Mouse (Mus musculus): ENCODE results near the gene Zranb1. TPM values are rescaled to one million over a fixed set of nuclear protein-coding genes. Genes with fewer than 3 reads are reported as not detected.

The Zranb1 gene
- total RNA-seq, 4 experiments from 2014 or later: 42.1 to 46.7 (median 44.4) TPM

DNA sequence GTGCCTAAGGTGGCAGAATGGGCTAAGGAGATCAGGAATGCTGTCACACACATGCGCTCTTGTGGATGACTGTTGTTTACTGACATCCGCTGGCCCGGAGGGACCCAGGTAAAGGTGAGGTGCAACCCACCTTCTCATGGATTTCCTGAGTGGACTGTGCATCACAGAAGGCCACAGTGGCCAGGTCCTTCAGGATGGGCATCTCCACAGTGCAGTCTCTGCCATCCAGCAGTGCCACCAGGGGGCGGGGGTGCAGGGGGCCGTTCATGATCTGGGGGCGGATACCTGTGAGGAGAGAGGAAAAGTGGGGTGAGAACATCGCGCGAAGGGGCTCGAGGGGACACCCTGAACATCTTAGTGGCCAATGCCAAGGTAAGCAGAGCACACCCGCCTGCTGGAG is 68.1 kb downstream of the Zranb1 start:
- DNase-seq (ENCODE audit: low spot score in 2 of 2): no peak

- no peak for DNase-seq (ENCODE audit: low spot score in 2 of 2)
Measured at GRCm38 (mm10) chr7:133001388-133001787, 70.4 kb downstream of the Zranb1 start.

DNA sequence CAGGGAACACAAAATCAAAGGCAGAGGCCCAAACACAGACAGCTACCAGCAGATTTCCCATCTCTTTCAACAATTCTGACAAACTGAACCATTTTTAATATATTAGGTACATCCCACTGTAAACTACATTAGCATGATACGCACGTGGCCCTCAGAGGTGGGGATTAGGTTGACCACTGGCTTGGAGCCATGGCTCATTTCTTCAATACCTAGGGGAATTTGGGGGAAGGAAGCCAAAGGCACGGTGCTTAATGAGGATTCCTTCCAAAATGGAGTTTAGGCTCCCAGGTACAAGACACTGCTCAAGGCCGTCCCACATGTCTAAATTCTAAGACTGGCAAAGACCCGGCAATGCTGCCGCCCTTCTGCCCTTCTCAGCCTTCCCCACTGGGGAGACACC is 71.3 kb downstream of the Zranb1 start:
- no peak for DNase-seq (ENCODE audit: low spot score in 2 of 2)

- peak; percentile 83 to 91 for DNase-seq (ENCODE audit: low spot score in 2 of 2)
Measured at GRCm38 (mm10) chr7:133003421-133003820, 72.5 kb downstream of the Zranb1 start.

DNA sequence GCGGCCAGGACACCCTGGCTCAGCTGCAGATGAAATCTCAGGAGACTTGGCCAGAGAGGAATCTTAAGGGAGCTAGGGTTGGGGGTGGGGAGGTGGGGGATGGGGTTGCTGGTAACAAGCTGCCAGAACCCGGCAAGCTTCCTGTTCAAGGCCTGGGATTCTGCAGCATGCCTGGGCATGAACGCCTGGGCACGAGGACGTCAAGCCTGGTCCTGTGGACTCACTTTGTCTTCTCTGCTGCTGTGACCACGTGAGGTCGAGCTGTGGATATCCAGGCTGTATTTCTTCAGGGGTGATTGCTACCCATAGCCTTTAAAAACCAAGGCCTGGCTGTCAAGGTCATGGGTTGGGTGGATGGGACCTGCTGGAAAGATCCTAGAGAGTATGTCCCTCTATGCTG is 74.8 kb downstream of the Zranb1 start:
- DNase-seq (ENCODE audit: low spot score in 2 of 2): no peak

DNA sequence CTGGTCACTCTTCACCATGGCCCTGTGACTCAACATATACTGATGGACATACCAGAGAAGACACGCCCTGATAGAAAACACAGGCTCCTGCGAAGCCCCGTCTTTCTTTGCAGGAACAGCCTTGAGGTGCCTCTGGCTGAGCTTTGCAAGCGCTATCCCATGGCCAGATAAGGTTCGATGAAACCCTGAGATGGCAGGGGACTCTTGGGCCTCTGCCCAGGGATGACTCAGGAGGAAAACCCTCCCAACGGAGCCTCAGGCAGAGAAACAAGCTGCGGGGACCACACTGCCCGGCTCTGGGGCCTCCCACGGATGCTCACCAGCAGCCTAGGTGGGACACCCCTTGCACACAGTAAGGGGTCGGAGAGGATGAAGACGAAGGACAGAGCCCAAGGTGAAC is 76.4 kb downstream of the Zranb1 start:
- DNase-seq (ENCODE audit: low spot score in 2 of 2): no peak

DNA sequence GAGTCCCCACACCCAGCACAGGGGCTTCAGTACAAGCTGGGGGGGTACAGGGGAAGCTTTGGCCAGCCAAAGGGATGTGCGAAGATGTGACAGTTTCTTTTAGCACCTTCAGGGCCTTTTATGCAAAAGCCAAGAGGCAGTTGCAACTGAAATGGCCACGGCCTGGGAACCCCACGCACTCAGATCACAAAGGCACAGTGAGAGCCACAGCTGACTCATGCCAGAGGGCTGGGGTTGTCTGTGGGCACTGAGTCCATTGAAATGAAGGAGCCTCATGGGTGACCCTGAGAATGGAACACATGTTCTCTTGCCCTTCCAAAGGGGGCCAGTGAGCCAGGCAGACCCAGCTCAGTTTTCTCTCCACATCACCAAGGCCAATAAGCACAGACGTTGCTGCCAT is 77.7 kb downstream of the Zranb1 start:
- DNase-seq (ENCODE audit: low spot score in 2 of 2): no peak

DNA sequence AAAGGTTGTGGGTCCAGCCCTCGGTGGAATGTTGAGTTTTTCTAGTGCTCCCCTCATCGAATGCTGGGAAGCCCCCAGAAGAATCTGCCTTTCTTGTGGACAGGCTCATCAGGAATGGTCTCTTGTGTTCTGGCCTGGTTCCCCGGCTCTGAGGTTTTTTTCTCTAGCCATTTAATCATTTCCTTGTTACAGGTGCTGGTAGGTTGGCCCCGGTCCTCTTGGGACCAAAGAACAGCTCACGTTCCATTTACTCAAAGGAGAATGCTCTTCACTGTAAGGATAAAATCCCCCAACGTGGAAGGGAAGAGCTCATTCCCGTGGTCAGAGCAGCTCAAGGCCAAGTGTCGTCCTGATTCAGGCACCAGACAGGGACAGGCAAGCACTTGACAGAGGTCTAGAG is 78.7 kb downstream of the Zranb1 start:
- DNase-seq (ENCODE audit: low spot score in 2 of 2): no peak

GRCm38 (mm10) chr7:133010477-133010876 is 79.5 kb downstream of the Zranb1 start:
- no peak for DNase-seq (ENCODE audit: low spot score in 2 of 2)

- DNase-seq (ENCODE audit: low spot score in 2 of 2): peak; percentile 77 to 78
Measured at GRCm38 (mm10) chr7:133011191-133011590, 80.2 kb downstream of the Zranb1 start.

DNA sequence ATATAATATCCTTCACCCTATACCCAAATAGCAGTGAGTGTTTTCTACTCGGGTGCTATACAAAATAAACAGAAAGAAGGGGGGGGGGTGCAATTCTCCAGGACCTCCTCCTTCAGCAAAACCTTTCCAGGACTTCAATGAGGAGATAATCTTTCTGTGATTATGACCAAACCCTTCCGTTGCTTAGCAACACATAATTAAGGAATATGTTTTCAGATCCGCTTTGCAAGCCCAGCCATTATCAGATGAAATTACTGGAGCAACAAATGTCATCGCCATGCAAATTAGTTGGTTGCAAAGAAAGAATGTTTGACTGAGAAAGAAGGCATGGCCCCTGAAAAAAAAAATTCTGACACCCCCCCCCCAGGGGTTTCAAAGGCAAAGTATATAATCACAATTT is 80.7 kb downstream of the Zranb1 start:
- DNase-seq (ENCODE audit: low spot score in 2 of 2): no peak

DNA sequence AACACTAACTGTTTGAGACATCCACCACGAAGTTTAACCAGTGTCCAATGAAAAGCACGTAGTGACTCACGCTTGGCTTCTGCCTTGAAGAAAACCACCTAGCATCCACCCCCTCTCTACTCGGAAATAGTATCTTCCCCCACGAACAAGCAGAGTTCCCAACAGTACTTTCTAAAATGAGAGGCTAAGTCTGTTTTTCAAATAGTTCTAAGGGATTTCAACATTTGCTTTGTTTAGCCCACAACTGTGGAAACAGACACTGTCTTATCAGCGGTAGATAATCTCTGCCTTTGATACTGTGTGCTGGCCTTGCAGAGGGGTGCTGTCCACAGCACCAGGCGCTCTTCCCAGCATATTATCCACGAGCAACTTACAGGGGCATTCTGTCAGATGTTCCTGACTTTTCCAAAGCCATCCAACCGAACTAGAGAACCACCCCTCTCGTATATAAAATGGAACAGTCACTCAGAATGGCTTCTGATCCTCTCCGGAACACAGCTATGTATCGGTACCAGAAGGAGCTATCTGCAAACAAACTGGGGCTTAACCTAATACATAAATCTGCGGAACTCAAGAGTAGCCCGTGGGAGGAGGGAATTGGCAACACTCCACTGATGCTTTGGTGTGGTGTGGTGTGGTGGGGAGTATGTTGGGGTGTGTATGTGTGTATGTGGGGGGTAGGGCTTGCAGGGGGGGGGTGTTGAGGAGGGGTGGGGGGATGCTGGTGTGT is 81.9 kb downstream of the Zranb1 start:
- no peak for DNase-seq (ENCODE audit: low spot score in 2 of 2)

DNA sequence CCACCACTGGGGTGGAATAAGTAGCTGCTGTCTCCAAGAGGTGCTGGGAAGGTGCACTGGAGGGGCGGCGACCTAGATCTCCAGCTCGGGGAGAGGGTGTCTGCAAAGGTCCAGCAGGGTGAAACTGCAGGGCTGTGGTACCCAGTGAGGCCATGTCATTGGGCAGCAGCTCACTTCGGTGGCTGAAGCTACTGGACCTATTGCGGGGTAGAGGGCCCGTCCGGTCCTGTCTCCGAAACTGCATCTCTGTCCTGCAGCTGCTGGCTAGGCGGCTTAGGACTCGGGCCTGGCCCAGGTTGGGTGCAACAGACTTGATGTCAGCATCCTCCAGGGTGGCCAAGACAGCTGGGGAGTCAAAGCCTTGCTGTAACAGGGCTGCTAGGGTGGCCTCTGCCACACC is 83.0 kb downstream of the Zranb1 start:
- no peak for DNase-seq (ENCODE audit: low spot score in 2 of 2)

DNA sequence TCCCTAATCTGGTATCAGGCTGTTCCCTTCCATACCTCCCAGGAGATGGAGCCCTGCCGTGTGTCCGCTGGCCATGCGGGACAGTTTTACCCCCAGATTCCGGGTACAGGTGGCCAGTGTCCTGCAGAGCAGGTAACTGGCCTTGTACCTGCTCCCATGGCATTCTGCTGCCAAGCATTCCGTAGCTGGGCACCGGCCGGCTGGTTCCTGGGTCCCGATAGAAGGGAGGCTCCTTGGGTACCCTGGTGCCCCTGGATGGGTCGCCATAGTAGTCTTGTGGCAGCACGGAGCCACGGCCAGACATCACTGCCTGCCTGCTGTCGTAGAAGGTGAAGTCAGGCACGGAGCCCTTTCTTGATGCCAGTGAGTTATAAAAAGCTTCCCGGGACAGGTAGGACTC is 83.7 kb downstream of the Zranb1 start:
- no peak for DNase-seq (ENCODE audit: low spot score in 2 of 2)

DNA sequence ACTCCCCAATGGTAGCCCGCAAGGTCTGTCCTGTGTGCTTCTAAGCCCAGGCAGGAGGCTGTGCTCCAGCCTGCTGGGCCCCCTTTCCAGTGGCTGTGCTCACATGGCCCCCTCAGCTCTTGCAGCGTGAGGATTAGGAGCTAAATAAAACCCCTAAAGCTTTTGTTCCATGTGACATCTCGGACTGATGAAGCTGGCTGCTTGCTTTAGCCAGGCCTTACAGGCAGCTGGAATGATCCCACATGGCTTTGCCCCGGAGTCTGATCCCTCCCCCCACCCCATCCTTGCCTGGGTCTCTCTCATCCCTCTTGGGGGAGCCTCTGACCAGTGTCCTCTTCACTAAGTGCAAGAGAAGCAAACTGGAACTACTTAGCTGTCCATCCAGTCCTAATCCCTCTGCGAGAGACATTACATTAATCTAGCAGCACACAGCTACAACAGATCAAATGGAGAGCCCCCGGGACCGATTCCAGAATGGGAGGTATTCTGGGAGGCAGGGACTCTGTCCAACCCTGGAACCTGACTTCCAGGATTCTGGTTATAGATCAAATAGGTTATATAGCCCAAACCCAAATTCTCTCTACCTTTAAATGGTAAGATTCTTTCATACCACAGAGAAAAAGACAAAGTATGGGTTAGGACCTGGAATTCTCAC is 84.6 kb downstream of the Zranb1 start:
- no peak for DNase-seq (ENCODE audit: low spot score in 2 of 2)

- DNase-seq (ENCODE audit: low spot score in 2 of 2): no peak
Measured at GRCm38 (mm10) chr7:133018961-133019360, 88.0 kb downstream of the Zranb1 start.

DNA sequence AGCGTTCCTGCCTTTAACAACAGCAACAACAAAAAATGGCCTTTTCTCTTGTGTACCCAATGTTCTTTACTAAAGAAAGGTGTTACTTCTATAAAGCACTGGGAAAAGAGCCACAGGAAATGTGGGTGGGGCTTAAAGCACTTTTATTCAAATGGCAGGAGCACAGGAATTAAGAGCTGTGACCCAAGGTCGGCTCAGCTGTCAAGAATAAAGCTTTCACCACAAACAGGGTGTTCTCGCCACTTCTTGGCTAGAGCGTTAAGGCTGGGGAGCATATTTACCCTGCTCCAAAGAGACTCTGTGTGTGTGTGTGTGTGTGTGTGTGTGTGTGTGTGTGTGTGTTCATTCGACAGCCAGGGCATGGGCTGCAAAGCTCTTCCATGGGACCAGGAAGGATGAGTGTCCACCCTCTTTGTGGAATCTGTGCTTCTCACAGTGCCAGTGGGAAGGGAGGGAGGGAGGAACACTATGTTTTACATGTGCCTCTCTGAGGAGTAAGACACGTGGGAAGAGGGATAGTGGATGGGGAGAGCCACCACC is 88.6 kb downstream of the Zranb1 start:
- no peak for DNase-seq (ENCODE audit: low spot score in 2 of 2)

- no peak for DNase-seq (ENCODE audit: low spot score in 2 of 2)
Measured at GRCm38 (mm10) chr7:133024694-133025093, 93.8 kb downstream of the Zranb1 start.

DNA sequence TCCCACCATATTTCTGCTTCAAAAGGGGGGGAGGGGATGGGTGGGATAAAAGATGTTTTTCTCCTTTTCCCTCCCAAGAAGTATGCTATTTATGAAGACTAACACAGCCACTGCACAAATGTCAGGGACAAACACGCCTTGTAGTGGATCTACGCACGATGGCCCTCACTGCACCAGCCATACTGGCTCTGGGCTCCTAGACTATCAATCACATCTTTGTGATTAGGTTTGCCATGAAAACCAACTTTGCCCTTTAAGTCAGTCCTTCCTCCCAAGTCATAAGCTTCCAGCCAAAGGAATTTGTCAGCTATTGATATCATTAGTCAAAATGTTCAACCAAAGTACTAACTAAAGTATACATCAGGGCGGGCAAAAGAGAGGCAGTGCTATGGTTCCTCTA is 97.0 kb downstream of the Zranb1 start:
- no peak for DNase-seq (ENCODE audit: low spot score in 2 of 2)

GRCm38 (mm10) chr7:133029004-133029403 is 98.1 kb downstream of the Zranb1 start:
- no peak for DNase-seq (ENCODE audit: low spot score in 2 of 2)

GRCm38 (mm10) chr7:133029496-133030047 is 98.6 kb downstream of the Zranb1 start:
- DNase-seq (ENCODE audit: low spot score in 2 of 2): no peak

DNA sequence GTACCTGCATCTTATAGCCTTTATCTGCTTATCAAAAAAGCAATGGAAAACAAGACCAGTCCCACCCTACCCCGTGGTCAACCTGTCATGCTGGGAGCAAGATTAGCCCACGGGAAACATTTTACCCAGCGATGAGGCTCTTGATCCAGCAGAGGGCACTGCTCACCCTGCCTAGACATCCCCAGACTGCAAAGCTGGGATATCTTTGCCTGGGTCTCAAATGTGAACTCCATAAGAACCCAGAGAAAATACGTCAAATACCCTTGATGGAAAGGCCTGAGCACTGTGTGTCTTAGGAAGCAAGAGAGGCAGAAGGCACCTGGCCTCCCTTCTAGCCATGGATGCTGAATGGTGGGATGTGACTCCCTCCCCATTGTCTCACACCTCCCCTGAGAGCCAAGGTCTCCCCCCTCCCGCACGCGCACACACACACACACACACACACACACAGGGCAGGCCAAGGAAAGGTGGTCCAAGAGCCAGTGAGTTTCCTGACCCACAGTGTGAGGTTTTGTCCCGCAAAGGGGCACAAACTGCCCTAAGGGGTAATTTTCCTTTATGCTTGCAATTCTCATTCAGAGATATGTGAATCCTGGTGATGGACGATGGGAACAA is 101.8 kb downstream of the Zranb1 start:
- peak in 1 of 2 experiments; percentile 67 for DNase-seq (ENCODE audit: low spot score in 2 of 2)

All from layer of hippocampus, adult 8-10 months (tissue).